ENCODE assay signal across 25 mouse cellular contexts in genomic region chr1:92109221-92109620, GRCm38 (mm10).
DNase-seq lines count a peak whose midpoint lies in the region; ATAC-seq and TF ChIP-seq lines count a peak whose summit lies in the region.
"Had no signal": no experiment of that assay in that cellular context is flagged by ENCODE, and none has a peak within 500 bp of the region (broad histone marks: within the 10 kb centered on the region; RNA-seq: fewer than 3 reads in every experiment).

No protein-coding gene starts in this region.

- peak overlapping the region; percentile 96 for H3K27ac ChIP-seq in gastrocnemius, adult 2 months
- H3K27ac ChIP-seq: embryonic facial prominence, embryonic 10.5 days; embryonic facial prominence, embryonic 15.5 days; hindbrain, embryonic 14.5 days; liver, embryonic 14.5 days; macrophage; midbrain, embryonic 15.5 days; stomach, embryonic 15.5 days had no signal

- peak overlapping the region; percentile 74 for H3K4me3 ChIP-seq in gastrocnemius, adult 2 months
- H3K4me3 ChIP-seq: embryonic facial prominence, embryonic 10.5 days; embryonic facial prominence, embryonic 15.5 days; heart, embryonic 12.5 days; midbrain, embryonic 15.5 days; stomach, embryonic 15.5 days had no signal

- ATAC-seq in megakaryocyte, adult 5-6 weeks (ENCODE audit: poor library complexity, severe bottlenecking) = no peak
- ATAC-seq: forebrain, embryonic 14.5 days; midbrain, embryonic 15.5 days had no signal

- no peak for TF ChIP-seq CTCF in gastrocnemius, adult 2 months (IDR thresholded peaks at IDR 0.05)

- intact Hi-C loops in gastrocnemius, adult 2 months (cut with DNase I) = no loop called here

- DNase-seq in gastrocnemius, adult 2 months = peak; percentile 8
- DNase-seq in gastrocnemius, adult 18-20 months (ENCODE audit: low spot score) = no peak
- peak; percentile 91 for DNase-seq in brain, adult 2 months (ENCODE audit: low read depth, low spot score)
- peak; percentile 71 to 79 for DNase-seq in cerebellum, adult 18-20 months
- DNase-seq in cerebellum, postnatal 10 days = peak; percentile 85 to 89
- DNase-seq in urinary bladder, postnatal 36 days (ENCODE audit: low spot score in 2 of 2) = no peak
- DNase-seq in layer of hippocampus, postnatal 14 days (ENCODE audit: low spot score in 2 of 2) = no peak
- DNase-seq: gastrocnemius, postnatal 10 days; kidney, adult 18-20 months; kidney, postnatal 4 days; layer of hippocampus, postnatal 36 days; liver; lung, adult 2 months; lung, postnatal 10 days; right cerebral cortex, postnatal 25 days had no signal

Comparison
In these comparisons a context has a peak if more than half of its experiments do, and no peak if none do; other contexts are left out.
1. DNase-seq: peak in gastrocnemius, adult 2 months (single experiment), brain, adult 2 months (single experiment), cerebellum, adult 18-20 months (2 of 2) and cerebellum, postnatal 10 days (2 of 2); none in gastrocnemius, adult 18-20 months (single experiment), urinary bladder, postnatal 36 days (0 of 2) and layer of hippocampus, postnatal 14 days (0 of 2).